Mouse (Mus musculus) mesoderm, embryonic 11.5 days (tissue): ENCODE results near the gene Gsg1l.

Experiments
- DNase-seq: peaks from one replicate; pipeline ENCODE4 v3.0.0-alpha.2; 2012; ENCODE audit warnings: low read depth, low spot score

Gsg1l gene

DNA sequence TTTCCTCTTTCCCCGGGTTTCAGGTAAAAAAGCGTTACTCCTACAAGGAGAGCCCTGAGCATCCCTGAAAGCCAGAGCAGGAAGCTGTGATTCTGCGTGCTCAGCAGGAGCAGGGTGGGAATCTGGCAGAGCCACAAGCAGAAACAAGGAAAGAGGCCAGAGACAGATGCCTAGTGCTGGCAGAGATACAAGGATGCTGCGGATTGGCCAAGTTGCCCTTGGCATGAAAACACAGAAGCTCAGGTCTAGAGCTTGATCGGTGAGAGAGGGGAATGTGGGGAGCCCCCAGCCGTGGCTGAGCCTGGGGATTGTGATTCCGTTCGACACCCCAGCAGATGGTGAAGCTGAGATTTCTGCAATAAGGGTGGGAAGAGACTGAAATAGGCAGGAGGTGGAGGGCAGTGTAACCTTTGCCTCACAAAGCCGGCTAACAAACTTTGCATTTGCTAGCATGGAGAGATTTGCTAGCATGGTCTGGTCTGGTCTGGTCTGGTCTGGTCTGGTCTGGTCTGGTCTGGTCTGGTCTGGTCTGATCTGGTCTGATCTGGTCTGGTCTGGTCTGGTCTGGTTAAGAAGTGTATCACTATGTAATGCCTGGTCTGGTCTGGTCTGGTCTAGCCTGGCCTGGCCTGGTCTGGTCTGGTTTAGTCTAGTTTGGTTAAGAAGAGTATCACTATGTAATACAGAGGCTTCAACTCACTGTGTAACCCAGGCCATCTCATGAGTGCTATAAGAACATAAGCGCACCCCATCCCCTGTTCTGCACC is 50.4 kb downstream of the Gsg1l start:
- no peak for DNase-seq

DNA sequence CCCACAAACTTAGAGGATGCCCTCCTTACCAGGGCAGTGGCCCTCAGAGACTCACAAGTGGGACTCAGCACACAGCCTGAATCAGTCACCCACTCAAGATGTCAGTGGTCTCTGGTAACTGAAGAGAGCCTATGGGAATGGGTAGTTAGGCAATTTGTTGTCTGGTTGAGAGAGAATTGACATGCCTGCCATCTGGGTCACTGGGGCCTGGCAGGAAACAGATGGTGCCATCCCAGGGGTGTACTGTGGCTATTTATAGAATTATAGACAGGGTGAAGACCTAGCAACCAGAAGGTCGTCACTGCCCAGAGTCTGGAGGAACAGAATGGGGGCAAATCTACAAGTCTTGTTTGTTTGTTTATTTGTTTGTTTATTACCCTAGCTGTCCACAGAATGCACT is 54.8 kb downstream of the Gsg1l start:
- no peak for DNase-seq

DNA sequence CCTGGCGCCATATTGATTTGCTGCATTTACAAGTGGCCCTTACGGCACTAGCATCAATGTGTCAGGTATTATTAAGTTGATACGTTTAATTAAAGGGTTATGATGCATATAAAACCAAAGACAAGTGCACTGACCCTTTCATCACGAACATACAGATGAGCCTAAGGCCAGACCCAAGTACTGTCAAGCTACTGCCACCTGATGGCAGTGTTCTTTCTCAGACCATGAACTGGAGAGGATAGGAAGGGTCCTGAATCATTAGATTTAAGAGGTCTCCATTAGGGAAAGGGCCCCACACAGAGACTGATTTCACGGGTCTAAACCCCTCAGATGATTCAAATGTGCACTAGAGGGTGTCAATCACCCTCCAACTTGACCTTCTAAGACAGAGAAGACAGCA is 55.6 kb downstream of the Gsg1l start:
- no peak for DNase-seq

- no peak for DNase-seq
These were observed 62.2 kb downstream of the Gsg1l start for GRCm38 (mm10) chr7:126019966-126020365.

- DNase-seq: no peak
These were observed 62.9 kb downstream of the Gsg1l start for GRCm38 (mm10) chr7:126019321-126019720.

GRCm38 (mm10) chr7:126017455-126017854 is 64.8 kb downstream of the Gsg1l start:
- no peak for DNase-seq

DNA sequence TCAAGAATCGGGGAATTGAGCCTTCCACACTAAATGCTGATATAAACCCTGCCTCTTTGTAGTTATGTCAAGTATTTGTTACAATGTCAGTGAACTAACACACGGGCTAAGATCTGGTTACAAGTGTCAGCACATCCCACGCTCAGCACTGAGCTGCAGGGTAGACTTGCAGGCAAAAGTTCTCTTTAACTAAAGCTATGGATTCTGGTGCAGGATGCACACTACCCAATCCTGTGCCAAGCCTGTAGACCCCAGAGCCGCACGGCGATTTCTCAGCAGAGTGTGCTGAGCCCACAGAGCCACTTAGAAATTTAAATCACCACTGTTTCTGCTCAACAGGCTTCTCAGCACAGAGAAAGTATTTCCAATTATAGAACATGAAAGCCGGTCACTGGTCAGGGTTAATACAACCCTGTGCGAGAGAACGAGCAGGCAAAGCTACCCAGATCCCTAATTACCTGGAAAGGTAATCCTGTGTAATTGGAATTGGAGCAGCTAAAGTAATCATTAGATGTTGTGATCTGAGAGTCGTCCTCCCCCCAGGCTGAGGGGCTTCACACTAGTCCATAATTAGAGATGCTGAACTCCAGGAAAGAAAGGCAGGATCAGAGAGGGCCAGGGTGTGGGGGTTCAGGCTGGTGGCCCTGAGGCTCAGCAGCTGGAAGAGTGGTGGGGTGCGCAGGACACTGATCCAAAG is 69.7 kb downstream of the Gsg1l start:
- DNase-seq: no peak

GRCm38 (mm10) chr7:126008789-126009148 is 73.4 kb downstream of the Gsg1l start:
- peak; percentile 74 for DNase-seq

DNA sequence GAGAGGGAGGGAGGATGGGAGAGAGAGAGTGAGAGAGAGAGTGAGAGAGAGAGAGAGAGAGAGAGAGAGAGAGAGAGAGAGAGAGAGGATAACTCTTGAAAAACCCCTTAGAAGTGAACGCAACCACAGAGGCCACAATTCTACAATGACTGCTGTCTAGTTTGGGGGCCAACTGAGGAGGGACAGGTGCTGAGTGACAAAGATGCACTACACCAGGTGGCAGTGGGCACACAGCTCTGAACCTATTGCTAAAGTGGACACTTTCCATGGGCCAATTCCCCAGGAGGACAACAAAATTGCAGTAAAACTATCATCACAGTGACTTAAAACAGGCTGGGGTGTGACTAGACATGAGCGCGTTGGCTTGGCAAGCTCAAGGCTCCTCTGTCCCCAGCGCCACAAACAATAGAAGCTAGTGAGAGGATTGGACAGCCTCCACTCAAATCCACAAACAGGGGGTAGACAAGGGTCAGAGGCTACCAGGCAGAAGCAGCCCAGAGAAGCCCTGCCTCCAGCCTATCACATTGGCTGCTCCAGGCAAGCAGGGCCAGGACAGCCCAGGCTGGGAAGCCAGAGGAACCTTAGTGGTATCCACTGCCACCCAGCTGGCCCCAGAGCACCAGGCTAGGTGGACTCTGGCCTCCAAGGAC is 73.9 kb downstream of the Gsg1l start:
- no peak for DNase-seq

DNA sequence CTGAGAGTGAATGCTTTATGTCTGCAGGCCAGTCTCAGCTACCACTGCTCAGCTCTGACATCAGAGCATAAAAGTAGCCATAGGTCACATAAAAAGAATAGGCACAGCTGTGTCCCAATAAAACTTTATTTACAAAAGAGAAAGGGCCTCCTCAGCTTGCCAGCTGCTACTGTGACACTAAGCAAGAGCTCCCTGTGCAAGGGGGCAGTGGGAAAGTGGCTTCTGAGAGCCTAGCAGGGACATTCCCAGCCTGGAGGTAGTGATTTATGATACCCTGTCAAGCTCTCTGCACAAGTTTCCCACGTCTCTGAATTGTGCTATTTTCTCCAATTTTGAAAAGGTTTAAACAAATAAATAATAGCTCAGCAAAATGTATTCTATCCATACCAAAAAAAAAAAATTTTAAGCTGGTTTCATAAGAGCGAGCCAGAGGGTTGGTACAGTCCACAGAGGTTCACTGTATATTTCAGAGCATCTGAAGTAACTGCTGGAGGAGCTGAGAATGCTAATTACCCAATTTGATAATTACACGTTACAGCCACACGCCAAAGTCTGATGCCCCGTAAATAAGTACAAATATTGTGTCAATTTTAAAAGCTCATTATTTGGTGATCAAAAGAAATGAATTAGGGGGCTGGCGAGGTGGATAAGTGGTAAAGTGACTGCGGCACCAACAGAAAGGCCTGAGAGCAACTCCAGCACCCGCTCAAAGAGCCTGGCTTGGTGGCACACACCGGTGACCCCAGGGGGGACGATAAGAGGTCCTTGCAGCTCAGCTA is 74.9 kb downstream of the Gsg1l start:
- DNase-seq: peak; percentile 74

DNA sequence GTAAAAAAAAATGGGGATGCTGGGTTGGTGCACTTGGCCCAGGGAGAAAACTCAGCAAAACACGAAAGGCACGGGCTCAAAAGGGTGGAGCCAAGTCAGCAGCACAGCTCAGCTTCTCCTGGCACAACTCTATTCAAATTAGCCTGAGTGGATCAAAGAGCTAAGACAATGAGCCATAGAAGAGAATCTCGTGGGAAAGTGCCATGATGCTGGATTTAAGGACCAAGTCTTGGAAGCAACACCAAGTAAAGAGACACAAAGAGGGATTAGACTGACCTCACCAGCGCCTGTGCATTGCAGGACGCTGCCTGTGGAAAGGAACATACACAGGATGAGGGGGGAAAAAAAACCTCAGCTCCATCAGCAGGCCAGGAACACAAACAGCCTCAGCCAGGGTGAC is 76.9 kb downstream of the Gsg1l start:
- no peak for DNase-seq

DNA sequence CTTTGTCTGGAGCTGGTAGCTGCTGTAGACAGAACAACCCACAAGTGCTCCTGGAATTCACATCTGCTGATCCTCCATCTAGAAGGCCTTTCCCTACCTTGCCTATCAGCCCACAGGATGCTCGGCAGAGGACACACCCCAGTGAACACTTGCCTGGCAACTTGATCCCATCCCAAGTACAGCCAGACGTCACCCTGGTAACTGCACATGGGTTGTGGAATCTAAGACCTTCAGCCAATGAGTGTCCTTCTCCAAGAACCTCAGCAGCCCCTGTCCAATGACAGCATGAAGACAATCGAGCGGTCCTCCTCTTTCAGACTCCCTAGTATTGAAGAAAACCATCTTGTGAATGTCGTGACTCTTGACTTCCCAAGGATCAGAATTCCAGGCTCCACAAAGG is 80.5 kb downstream of the Gsg1l start:
- no peak for DNase-seq

DNA sequence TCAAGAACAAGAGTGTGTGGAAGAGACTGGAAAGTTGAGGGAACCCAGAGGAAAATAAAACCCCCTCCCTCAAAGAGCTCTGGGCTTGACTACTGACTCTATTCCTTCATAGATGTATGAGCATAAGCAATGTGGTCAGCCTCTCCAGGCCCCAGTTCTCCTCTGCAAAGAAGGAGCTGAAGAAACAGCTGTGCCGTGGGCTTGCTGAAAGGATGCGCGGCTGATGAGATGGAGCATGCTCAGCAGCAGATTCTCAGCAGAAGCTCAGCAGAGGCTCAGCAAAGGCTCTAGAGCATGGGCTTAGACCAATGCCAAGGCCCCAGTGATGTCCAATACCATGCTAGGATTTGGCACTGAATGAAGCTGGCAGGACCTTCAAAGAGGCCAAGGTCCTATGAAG is 82.3 kb downstream of the Gsg1l start:
- no peak for DNase-seq

- DNase-seq: no peak
These were observed 86.1 kb downstream of the Gsg1l start for GRCm38 (mm10) chr7:125996151-125996550.

GRCm38 (mm10) chr7:125992356-125992891 is 89.8 kb downstream of the Gsg1l start:
- DNase-seq: no peak

DNA sequence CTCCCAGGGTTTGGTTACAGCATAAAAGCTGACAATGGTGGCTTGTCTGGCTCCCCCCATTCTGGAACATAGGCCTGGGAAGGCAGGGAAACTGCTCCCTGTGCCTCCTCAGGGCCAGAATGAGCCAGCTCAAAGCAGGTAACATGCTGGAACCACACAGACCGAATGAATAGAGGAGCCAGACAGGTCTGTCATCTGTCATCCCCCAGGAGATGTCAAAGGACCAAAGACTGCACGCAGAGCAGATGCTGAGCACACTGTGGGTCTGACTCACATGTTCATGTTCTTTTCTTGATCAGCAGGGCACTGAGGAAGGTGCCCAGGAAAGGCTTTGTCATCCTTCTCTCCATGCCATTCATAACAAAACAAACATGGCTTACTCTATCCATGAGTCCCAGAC is 90.4 kb downstream of the Gsg1l start:
- DNase-seq: no peak

GRCm38 (mm10) chr7:125989969-125990368 is 92.2 kb downstream of the Gsg1l start:
- no peak for DNase-seq

DNA sequence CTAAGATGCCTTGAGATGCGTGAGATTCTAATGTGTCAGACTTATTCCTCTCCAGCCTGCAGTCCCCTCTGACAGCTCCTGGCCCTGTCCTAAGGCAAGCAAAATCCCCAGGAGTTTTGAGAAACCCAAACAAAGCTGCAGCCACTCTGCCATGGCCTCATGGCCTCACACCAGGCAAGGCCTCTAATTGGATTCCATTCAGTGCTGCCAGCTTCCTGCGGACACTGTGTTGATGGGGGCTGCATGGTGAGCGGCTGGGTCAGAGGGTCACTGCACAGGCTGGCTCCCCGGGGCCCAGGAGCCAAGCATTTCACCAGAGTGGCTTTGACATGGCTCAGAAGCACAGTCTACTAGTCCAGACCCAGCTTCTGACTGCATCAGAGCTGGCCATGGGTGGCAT is 92.7 kb downstream of the Gsg1l start:
- no peak for DNase-seq

DNA sequence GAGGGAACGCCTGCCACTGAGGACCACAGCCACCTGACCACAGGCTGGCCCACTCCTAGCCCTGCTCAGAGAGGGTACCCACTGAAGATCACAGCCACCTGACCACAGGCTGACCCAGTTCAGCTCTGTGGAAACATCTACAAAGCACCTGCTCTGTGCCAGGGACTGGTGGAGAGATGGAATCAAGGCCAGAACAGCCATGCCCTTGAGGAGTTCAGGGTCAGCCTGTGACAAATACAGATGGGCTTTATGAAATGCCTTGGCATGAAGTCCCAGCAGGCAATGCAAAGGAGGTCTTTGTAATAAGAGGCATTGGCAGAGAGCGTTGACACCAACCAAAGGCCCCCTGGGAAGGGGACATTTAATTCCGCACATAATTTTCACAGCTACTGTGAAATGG is 93.9 kb downstream of the Gsg1l start:
- no peak for DNase-seq

- no peak for DNase-seq
These were observed 95.1 kb downstream of the Gsg1l start for GRCm38 (mm10) chr7:125987117-125987516.

GRCm38 (mm10) chr7:125985565-125985964 is 96.6 kb downstream of the Gsg1l start:
- peak; percentile 56 for DNase-seq
